7 mouse cellular contexts compared by ENCODE assay signal in genomic region chr11:54006362-54006761, GRCm38 (mm10). TPM values are rescaled to one million over a fixed set of nuclear protein-coding genes. Genes with fewer than 3 reads are reported as not detected.
DNase-seq lines count a peak whose midpoint lies in the region; ATAC-seq and TF ChIP-seq lines count a peak whose summit lies in the region.
"Not testable (repeated sequence)": the region's sequence is repeated elsewhere in the genome, so short reads cannot be mapped to it uniquely, and the experiment has no call there.
"Had no signal": no experiment of that assay in that cellular context is flagged by ENCODE, and none has a peak within 500 bp of the region (broad histone marks: within the 10 kb centered on the region; RNA-seq: fewer than 3 reads in every experiment).

No protein-coding gene starts in this region.

- H3K36me3 ChIP-seq in heart, embryonic 13.5 days = not testable (repeated sequence)
- peaks cover 83% of the 10 kb centered on the region for H3K36me3 ChIP-seq in liver, embryonic 12.5 days
- H3K36me3 ChIP-seq in liver, embryonic 15.5 days (replicated peaks) = peaks cover 87% of the 10 kb centered on the region

- DNase-seq in gastrocnemius, adult 2 months = not testable (repeated sequence)

- peak overlapping the region; percentile 70; the same call in 1 of the 2 replicates for H3K27ac ChIP-seq in gastrocnemius, adult 2 months
- not testable (repeated sequence) for H3K27ac ChIP-seq in heart, embryonic 13.5 days (replicated peaks)
- H3K27ac ChIP-seq in liver, embryonic 12.5 days = peak overlapping the region; percentile 96
- peak overlapping the region; percentile 94 for H3K27ac ChIP-seq in liver, embryonic 15.5 days (replicated peaks)

- not testable (repeated sequence) for TF ChIP-seq CTCF in gastrocnemius, adult 2 months (IDR thresholded peaks at IDR 0.05)

- peaks cover 20% of the 10 kb centered on the region for H3K4me1 ChIP-seq in heart, embryonic 13.5 days
- peaks cover 78% of the 10 kb centered on the region for H3K4me1 ChIP-seq in liver, embryonic 12.5 days
- H3K4me1 ChIP-seq in liver, embryonic 15.5 days (replicated peaks) = peaks cover 71% of the 10 kb centered on the region

- peak; percentile 53 for ATAC-seq in erythroblast, adult 5-6 weeks (replicated peaks; ENCODE audit: low FRiP score, poor library complexity, severe bottlenecking)
- ATAC-seq in heart, embryonic 13.5 days (ENCODE audit: extremely low read depth, insufficient number of reproducible peaks, low FRiP score, low TSS enrichment) = peak; percentile 49; the same call in 1 of the 2 replicates
- peak; percentile 73 for ATAC-seq in liver, embryonic 12.5 days
- peak; percentile 57 for ATAC-seq in liver, embryonic 15.5 days (ENCODE audit: insufficient read depth)
- peak; percentile 51 for ATAC-seq in megakaryocyte progenitor cell, adult 5-6 weeks (replicated peaks; ENCODE audit: poor library complexity)

- intact Hi-C loops in gastrocnemius, adult 2 months (cut with DNase I) = not testable (repeated sequence)

- not testable (repeated sequence) for H3K9me3 ChIP-seq in heart, embryonic 13.5 days; liver, embryonic 12.5 days (replicated peaks); liver, embryonic 15.5 days (replicated peaks)

- not testable (repeated sequence) for H3K27me3 ChIP-seq in heart, embryonic 13.5 days (replicated peaks); liver, embryonic 12.5 days (replicated peaks); liver, embryonic 15.5 days

- not testable (repeated sequence) for H3K4me3 ChIP-seq in gastrocnemius, adult 2 months; heart, embryonic 13.5 days
- H3K4me3 ChIP-seq in liver, embryonic 12.5 days = 0 out of 2 replicates have a peak overlapping the region, but pooled peaks have one; percentile 25
- peak overlapping the region; percentile 14; the same call in 1 of the 2 replicates for H3K4me3 ChIP-seq in liver, embryonic 15.5 days (replicated peaks)

- 0 out of 2 replicates have a peak overlapping the region, but pooled peaks have one; percentile 39 for H3K4me2 ChIP-seq in heart, embryonic 13.5 days
- peak overlapping the region; percentile 68 for H3K4me2 ChIP-seq in liver, embryonic 12.5 days
- H3K4me2 ChIP-seq in liver, embryonic 15.5 days = peak overlapping the region; percentile 66

- H3K9ac ChIP-seq in heart, embryonic 13.5 days = not testable (repeated sequence)
- H3K9ac ChIP-seq in liver, embryonic 12.5 days = peak overlapping the region; percentile 66
- H3K9ac ChIP-seq in liver, embryonic 15.5 days = peak overlapping the region; percentile 12; the same call in 1 of the 2 replicates

- 37% methylated on average over 5 of the region's 5 CpGs for WGBS in heart, embryonic 13.5 days
- WGBS in liver, embryonic 12.5 days (ENCODE audit: insufficient replicate concordance) = 13% methylated on average over 5 of the region's 5 CpGs
- 18% methylated on average over 5 of the region's 5 CpGs for WGBS in liver, embryonic 15.5 days (ENCODE audit: insufficient replicate concordance)

RNA-seq across cellular contexts. Expression of gene Slc22a4, which starts 21.5 kb away (rescaled TPM):
- 154 and 157 TPM in 2 replicates for total RNA-seq in erythroblast, adult 5-6 weeks (2015; ENCODE audit: low replicate concordance)
- total RNA-seq in erythroblast, adult 5-6 weeks (2017; ENCODE audit: low replicate concordance) = 202 and 262 TPM in 2 replicates
- 1 to 10 TPM; 1.9 to 2.6 TPM for total RNA-seq in gastrocnemius, adult 2 months (2021)
- polyA plus RNA-seq in heart, embryonic 13.5 days (2015; fragmentation: Nextera tagmentation; extraction: Ambion mirVana) = 2.3 and 3.1 TPM in 2 replicates
- 39.5 and 42.0 TPM in 2 replicates for polyA plus RNA-seq in liver, embryonic 12.5 days (2016; fragmentation: Nextera tagmentation; extraction: Ambion mirVana)
- polyA plus RNA-seq in liver, embryonic 15.5 days (2015; fragmentation: Nextera tagmentation; extraction: Ambion mirVana) = 36.7 and 38.0 TPM in 2 replicates
- total RNA-seq in megakaryocyte progenitor cell, adult 5-6 weeks (2015) = 22.2 and 23.6 TPM in 2 replicates
- total RNA-seq in megakaryocyte progenitor cell, adult 5-6 weeks (2017) = 15.3 and 22.6 TPM in 2 replicates
- polyA plus RNA-seq: CD4-positive, CD25-positive, alpha-beta regulatory T cell, adult 4 months had no signal

RNA-seq across cellular contexts. Expression of gene Slc22a21, which starts 26.2 kb away (rescaled TPM):
- 12.1 and 23.4 TPM in 2 replicates for total RNA-seq in erythroblast, adult 5-6 weeks (2015; ENCODE audit: low replicate concordance)
- 8.9 and 16.9 TPM in 2 replicates for total RNA-seq in erythroblast, adult 5-6 weeks (2017; ENCODE audit: low replicate concordance)
- total RNA-seq in gastrocnemius, adult 2 months (2021) = 1 to 10 TPM in 1 of 2 experiments, under 1 TPM in 1; 0.94 to 1.2 TPM
- polyA plus RNA-seq in heart, embryonic 13.5 days (2015; fragmentation: Nextera tagmentation; extraction: Ambion mirVana) = 2.2 TPM in 2 replicates
- 1.4 and 1.7 TPM in 2 replicates for polyA plus RNA-seq in liver, embryonic 12.5 days (2016; fragmentation: Nextera tagmentation; extraction: Ambion mirVana)
- polyA plus RNA-seq in liver, embryonic 15.5 days (2015; fragmentation: Nextera tagmentation; extraction: Ambion mirVana) = 1.1 and 1.8 TPM in 2 replicates
- total RNA-seq in megakaryocyte progenitor cell, adult 5-6 weeks (2015) = 1.4 and 3.0 TPM in 2 replicates
- total RNA-seq in megakaryocyte progenitor cell, adult 5-6 weeks (2017) = 0.71 and 2.3 TPM in 2 replicates

Comparison
In these comparisons a context has a peak if more than half of its experiments do, and no peak if none do; other contexts are left out.
1. RNA of gene Slc22a4, which starts 21.5 kb away (total RNA-seq): 154 to 262 TPM in erythroblast, adult 5-6 weeks; 15.3 to 23.6 TPM in megakaryocyte progenitor cell, adult 5-6 weeks and 1.9 to 2.6 TPM in gastrocnemius, adult 2 months; every median in the first group is over 4 times any median in the second.
2. Peak in every context shown above with its lines, with median percentiles within 50 percentile points of each other: ATAC-seq and H3K4me2 ChIP-seq.